Mouse (Mus musculus): ENCODE data around the gene Nme4. TPM values are rescaled to one million over a fixed set of nuclear protein-coding genes. Genes with fewer than 3 reads are reported as not detected.
"Not testable (repeated sequence)": the region's sequence is repeated elsewhere in the genome, so short reads cannot be mapped to it uniquely, and the experiment has no call there.

The Nme4 gene
- polyA plus RNA-seq, 1 experiment from 2014 or later, result 40.0 TPM

DNA sequence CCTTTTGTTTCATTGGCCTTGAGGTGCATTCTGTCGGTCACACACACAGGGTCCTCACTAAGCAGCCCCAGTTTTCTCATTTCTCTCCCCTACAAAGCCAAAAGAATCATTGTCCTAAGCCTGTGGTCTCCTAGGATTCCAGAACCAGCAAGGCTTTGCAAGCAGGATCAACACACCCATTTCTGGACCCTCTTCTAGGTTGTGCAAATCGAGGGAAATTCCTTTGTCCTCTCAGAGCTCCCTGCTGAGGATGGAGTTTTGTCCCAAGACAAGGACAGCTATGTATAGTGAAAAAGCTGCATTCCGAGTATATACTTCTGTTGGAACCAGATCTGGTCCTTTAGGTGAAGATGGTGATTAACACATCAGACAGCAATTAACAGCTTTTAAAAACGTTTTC, 14.8 kb upstream of the Nme4 start:
- H3K27ac ChIP-seq (ENCODE audit: low read depth, low read length), result no peak overlapping the region
- WGBS, result 16% methylated on average over 4 of the region's 4 CpGs
- no peak overlapping the region for H3K9ac ChIP-seq (ENCODE audit: low read length)
- peaks cover 7% of the 10 kb centered on the region; the same call in 1 of the 2 replicates for H3K4me1 ChIP-seq (ENCODE audit: control insufficient read depth, insufficient read depth, low read length)
- H3K36me3 ChIP-seq (ENCODE audit: control insufficient read depth, insufficient read depth, low read length), result no peaks in the 10 kb centered on the region
- no peaks in the 10 kb centered on the region for H3K9me3 ChIP-seq (replicated peaks; ENCODE audit: control insufficient read depth, low read length)
- DNase-seq (ENCODE audit: low spot score) (no peak), ATAC-seq (no peak)
- H3K27me3 ChIP-seq (replicated peaks; ENCODE audit: control insufficient read depth, insufficient read depth, low read length), result peaks cover 18% of the 10 kb centered on the region
- H3K4me3 ChIP-seq (ENCODE audit: low read depth, low read length), result no peak overlapping the region
- no peak overlapping the region for H3K4me2 ChIP-seq (ENCODE audit: low read length)

GRCm38 (mm10) chr17:26105619-26106018, 10.2 kb upstream of the Nme4 start:
- WGBS, result 69% methylated on average over 4 of the region's 4 CpGs
- no peak for ATAC-seq
- H3K9me3 ChIP-seq (replicated peaks; ENCODE audit: control insufficient read depth, low read length), result no peaks in the 10 kb centered on the region

GRCm38 (mm10) chr17:26101478-26101877, 6.1 kb upstream of the Nme4 start:
- H3K27ac ChIP-seq (ENCODE audit: low read depth, low read length), result no peak overlapping the region
- H3K36me3 ChIP-seq (ENCODE audit: control insufficient read depth, insufficient read depth, low read length), result no peaks in the 10 kb centered on the region
- H3K4me3 ChIP-seq (ENCODE audit: low read depth, low read length), result no peak overlapping the region
- no peak overlapping the region for H3K9ac ChIP-seq (ENCODE audit: low read length)
- H3K4me1 ChIP-seq (ENCODE audit: control insufficient read depth, insufficient read depth, low read length), result no peaks in the 10 kb centered on the region
- DNase-seq (ENCODE audit: low spot score) (no peak), ATAC-seq (no peak)
- H3K4me2 ChIP-seq (ENCODE audit: low read length), result no peak overlapping the region
- no peaks in the 10 kb centered on the region for H3K9me3 ChIP-seq (replicated peaks; ENCODE audit: control insufficient read depth, low read length)
- 28% methylated on average over 4 of the region's 4 CpGs for WGBS
- no peaks in the 10 kb centered on the region for H3K27me3 ChIP-seq (replicated peaks; ENCODE audit: control insufficient read depth, insufficient read depth, low read length)

More at GRCm38 (mm10) chr17:26105619-26106018, 10.2 kb upstream of the Nme4 start:
- H3K36me3 ChIP-seq (ENCODE audit: control insufficient read depth, insufficient read depth, low read length), result no peaks in the 10 kb centered on the region
- no peak overlapping the region for H3K9ac ChIP-seq (ENCODE audit: low read length)
- H3K27ac ChIP-seq (ENCODE audit: low read depth, low read length), result no peak overlapping the region
- H3K4me1 ChIP-seq (ENCODE audit: control insufficient read depth, insufficient read depth, low read length), result no peaks in the 10 kb centered on the region
- no peak overlapping the region for H3K4me2 ChIP-seq (ENCODE audit: low read length)
- no peaks in the 10 kb centered on the region for H3K27me3 ChIP-seq (replicated peaks; ENCODE audit: control insufficient read depth, insufficient read depth, low read length)
- DNase-seq (ENCODE audit: low spot score), result no peak
- H3K4me3 ChIP-seq (ENCODE audit: low read depth, low read length), result no peak overlapping the region

DNA sequence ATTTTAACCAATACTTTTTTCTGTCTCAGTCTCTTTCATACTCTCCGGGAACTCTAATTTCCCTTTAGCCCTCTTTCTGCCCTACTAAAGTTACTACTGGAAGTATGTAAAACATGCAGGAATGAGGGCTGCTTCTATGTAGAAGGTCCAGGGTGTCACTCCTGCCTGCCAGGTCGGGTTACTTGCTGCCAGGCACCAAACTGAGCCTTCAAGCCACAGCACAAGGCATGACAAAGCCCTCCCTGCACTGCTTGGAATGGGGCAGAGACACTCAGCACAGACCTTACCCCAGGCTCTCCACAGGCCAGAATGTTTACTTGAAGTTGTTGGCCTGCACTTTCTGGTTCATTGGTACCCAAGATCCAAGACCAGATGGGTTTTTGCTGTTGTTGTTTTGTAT, 4.8 kb upstream of the Nme4 start:
- Histone ChIP-seq H3K9ac (ENCODE audit: low read length) (no peak overlapping the region), H3K27ac (ENCODE audit: low read depth, low read length) (no peak overlapping the region), H3K4me1 (ENCODE audit: control insufficient read depth, insufficient read depth, low read length) (no peaks in the 10 kb centered on the region), H3K4me3 (ENCODE audit: low read depth, low read length) (no peak overlapping the region), H3K4me2 (ENCODE audit: low read length) (no peak overlapping the region), H3K27me3 (replicated peaks; ENCODE audit: control insufficient read depth, insufficient read depth, low read length) (no peaks in the 10 kb centered on the region), H3K9me3 (replicated peaks; ENCODE audit: control insufficient read depth, low read length) (no peaks in the 10 kb centered on the region), H3K36me3 (ENCODE audit: control insufficient read depth, insufficient read depth, low read length) (no peaks in the 10 kb centered on the region)
- 42% methylated on average over 2 of the region's 2 CpGs for WGBS
- DNase-seq (ENCODE audit: low spot score), result no peak
- ATAC-seq, result no peak

- not testable (repeated sequence) for DNase-seq (ENCODE audit: low spot score); ATAC-seq; H3K36me3 ChIP-seq (ENCODE audit: control insufficient read depth, insufficient read depth, low read length); H3K4me1 ChIP-seq (ENCODE audit: control insufficient read depth, insufficient read depth, low read length); H3K4me2 ChIP-seq (ENCODE audit: low read length); H3K9me3 ChIP-seq (replicated peaks; ENCODE audit: control insufficient read depth, low read length); H3K4me3 ChIP-seq (ENCODE audit: low read depth, low read length); H3K27ac ChIP-seq (ENCODE audit: low read depth, low read length); H3K9ac ChIP-seq (ENCODE audit: low read length); H3K27me3 ChIP-seq (replicated peaks; ENCODE audit: control insufficient read depth, insufficient read depth, low read length)
- 60% methylated on average over 3 of the region's 3 CpGs for WGBS
Measured at GRCm38 (mm10) chr17:26099316-26099715, 3.9 kb upstream of the Nme4 start.

DNA sequence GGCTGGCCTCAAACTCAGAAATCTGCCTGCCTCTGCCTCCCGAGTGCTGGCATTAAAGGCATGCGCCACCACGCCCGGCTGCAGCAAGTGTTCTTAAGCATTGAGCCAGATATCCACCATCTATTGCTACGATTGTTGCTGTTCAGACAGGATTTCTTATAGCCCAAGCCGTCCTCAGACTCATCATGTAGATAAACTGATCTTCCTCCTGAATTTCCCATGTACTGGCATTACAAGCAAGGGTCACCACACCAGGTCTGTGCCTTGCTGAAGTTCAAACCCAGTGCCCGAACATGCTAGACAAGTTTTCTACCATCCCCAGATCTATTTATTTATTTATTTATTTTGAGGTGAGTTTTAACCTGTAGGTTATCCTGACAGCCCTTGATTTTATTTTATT, 3.1 kb upstream of the Nme4 start:
- H3K36me3 ChIP-seq (ENCODE audit: control insufficient read depth, insufficient read depth, low read length), result no peaks in the 10 kb centered on the region
- H3K4me1 ChIP-seq (ENCODE audit: control insufficient read depth, insufficient read depth, low read length), result peaks cover 4% of the 10 kb centered on the region; the same call in 1 of the 2 replicates
- no peak overlapping the region for H3K9ac ChIP-seq (ENCODE audit: low read length)
- ATAC-seq, result no peak
- DNase-seq (ENCODE audit: low spot score), result no peak
- no peak overlapping the region for H3K27ac ChIP-seq (ENCODE audit: low read depth, low read length)
- H3K4me3 ChIP-seq (ENCODE audit: low read depth, low read length), result no peak overlapping the region
- no peaks in the 10 kb centered on the region for H3K27me3 ChIP-seq (replicated peaks; ENCODE audit: control insufficient read depth, insufficient read depth, low read length)
- H3K9me3 ChIP-seq (replicated peaks; ENCODE audit: control insufficient read depth, low read length), result no peaks in the 10 kb centered on the region
- WGBS, result 91% methylated on average over 7 of the region's 7 CpGs
- H3K4me2 ChIP-seq (ENCODE audit: low read length), result no peak overlapping the region

DNA sequence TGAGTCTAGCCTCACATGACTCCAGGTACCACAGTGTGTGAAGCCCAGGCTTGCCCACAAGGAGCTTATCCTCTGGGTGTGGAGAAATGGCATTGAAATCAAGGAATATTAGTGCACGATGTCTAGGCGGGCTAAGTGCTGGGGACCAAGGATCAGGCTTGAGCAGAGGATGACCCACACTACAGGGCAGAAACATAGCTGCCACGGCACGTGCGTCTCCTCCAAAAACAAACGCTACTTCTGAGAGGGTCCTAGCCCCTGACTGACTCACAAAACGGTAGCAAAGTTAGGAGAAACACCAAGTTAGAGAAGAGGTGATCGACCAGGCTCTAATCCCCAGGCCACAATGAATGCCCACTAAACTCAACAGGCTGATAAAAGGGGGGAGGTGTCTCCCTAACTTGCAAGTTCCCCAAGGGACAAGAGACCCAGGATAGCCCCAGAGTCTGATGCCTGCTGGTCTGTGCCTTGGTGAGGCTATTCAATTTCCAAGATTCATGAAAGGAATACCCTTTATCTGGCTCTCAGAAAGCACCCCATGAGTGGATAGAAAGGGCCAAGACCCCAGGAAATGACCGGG, 781 bp downstream of the Nme4 start:
- H3K4me1 ChIP-seq (ENCODE audit: control insufficient read depth, insufficient read depth, low read length), result peaks cover 7% of the 10 kb centered on the region; the same call in 1 of the 2 replicates
- H3K9me3 ChIP-seq (replicated peaks; ENCODE audit: control insufficient read depth, low read length), result no peaks in the 10 kb centered on the region
- no peaks in the 10 kb centered on the region for H3K36me3 ChIP-seq (ENCODE audit: control insufficient read depth, insufficient read depth, low read length)
- 27% methylated on average over 9 of the region's 9 CpGs for WGBS
- peak overlapping the region; percentile 52 for H3K4me3 ChIP-seq (ENCODE audit: low read depth, low read length)
- H3K9ac ChIP-seq (ENCODE audit: low read length), result peak overlapping the region; percentile 87
- no peaks in the 10 kb centered on the region for H3K27me3 ChIP-seq (replicated peaks; ENCODE audit: control insufficient read depth, insufficient read depth, low read length)
- ATAC-seq, result 0 out of 2 replicates have a peak, but pooled peaks have one; percentile 1
- DNase-seq (ENCODE audit: low spot score), result no peak
- peak overlapping the region; percentile 81 for H3K4me2 ChIP-seq (ENCODE audit: low read length)
- H3K27ac ChIP-seq (ENCODE audit: low read depth, low read length), result peak overlapping the region; percentile 49; the same call in 1 of the 2 replicates

DNA sequence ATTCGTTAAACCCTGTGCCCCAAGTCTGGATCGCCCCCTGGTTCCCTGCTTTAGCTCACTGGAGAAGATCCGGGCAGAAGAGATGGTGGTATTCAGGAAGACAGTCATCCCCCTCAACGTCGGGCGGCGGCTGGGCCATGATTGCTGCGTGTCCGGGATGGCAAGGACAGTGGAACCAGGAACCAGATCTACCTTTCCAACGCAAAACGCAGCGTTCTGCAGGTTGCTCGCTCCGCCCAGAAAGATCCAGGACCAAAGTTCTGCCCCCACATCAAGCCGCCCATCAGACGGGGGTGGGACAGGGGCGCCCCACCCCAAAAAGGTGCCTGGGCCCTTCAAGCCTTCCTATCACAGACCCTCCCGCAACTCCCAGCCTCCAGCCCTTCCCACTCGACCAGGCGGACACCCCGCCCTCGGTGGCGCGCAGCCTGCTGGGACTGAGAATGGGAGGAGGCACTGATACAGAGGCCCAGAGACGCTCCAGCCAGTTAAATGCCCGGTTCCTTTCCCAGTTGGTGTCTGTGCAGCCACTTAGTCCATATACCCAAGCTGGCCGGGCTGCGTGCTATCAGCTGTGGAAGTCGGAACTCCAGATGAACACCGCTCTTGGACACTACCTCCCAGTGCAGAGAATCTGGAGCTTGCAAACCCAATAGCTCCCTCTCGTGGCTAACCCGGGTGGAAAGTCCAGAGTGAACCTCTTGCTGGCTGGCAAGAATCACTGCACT, 5.3 kb downstream of the Nme4 start, which contains the start of gene Decr2:
Decr2 (minus strand) TSS at position 433 of the 728 bp plus-strand sequence.
- Histone ChIP-seq H3K4me3 (ENCODE audit: low read depth, low read length) (peak within 1 kb of the TSS; percentile 50), H3K27me3 (replicated peaks; ENCODE audit: control insufficient read depth, insufficient read depth, low read length) (no peaks in the 10 kb centered on the region), H3K9me3 (replicated peaks; ENCODE audit: control insufficient read depth, low read length) (no peaks in the 10 kb centered on the region), H3K36me3 (ENCODE audit: control insufficient read depth, insufficient read depth, low read length) (no peaks in the 10 kb centered on the region), H3K27ac (ENCODE audit: low read depth, low read length) (peak within 1 kb of the TSS; percentile 76), H3K4me1 (ENCODE audit: control insufficient read depth, insufficient read depth, low read length) (peaks cover 7% of the 10 kb centered on the region; the same call in 1 of the 2 replicates), H3K9ac (ENCODE audit: low read length) (peak within 1 kb of the TSS; percentile 77), H3K4me2 (ENCODE audit: low read length) (peak within 1 kb of the TSS; percentile 84)
- 3% methylated on average over 28 of the region's 32 CpGs for WGBS
- ATAC-seq (peak; percentile 85), DNase-seq (ENCODE audit: low spot score) (peak; percentile 96)

DNA sequence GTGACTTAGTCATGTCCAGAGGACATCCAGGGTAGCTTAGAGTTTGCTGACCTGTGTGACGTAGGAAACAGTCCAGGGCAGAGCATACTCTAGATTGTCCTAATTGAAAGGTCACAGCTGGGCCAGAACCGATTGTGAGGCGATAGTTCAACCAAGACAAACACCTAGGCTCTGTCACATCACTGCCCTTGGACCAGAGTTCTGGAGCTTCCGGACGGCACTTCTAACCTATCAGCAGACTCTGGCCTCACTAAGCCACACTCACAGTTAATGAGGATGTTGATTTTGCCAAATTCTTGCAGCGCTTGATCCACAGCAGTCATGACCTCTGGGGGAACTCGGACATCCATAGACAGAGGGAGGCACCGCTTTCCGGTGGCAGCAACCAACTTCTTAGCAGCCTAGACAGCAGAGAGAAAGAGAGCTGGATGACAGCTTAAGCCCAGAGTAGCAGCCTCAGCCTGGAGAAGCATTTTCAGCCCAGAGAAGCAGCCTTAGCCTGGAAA, 8.3 kb downstream of the Nme4 start:
- H3K9ac ChIP-seq (ENCODE audit: low read length), result no peak overlapping the region
- no peak overlapping the region for H3K4me3 ChIP-seq (ENCODE audit: low read depth, low read length)
- no peaks in the 10 kb centered on the region for H3K36me3 ChIP-seq (ENCODE audit: control insufficient read depth, insufficient read depth, low read length)
- DNase-seq (ENCODE audit: low spot score) (no peak), ATAC-seq (no peak)
- peaks cover 3% of the 10 kb centered on the region; the same call in 1 of the 2 replicates for H3K4me1 ChIP-seq (ENCODE audit: control insufficient read depth, insufficient read depth, low read length)
- 97% methylated on average over 9 of the region's 9 CpGs for WGBS
- no peak overlapping the region for H3K4me2 ChIP-seq (ENCODE audit: low read length)
- no peak overlapping the region for H3K27ac ChIP-seq (ENCODE audit: low read depth, low read length)
- H3K27me3 ChIP-seq (replicated peaks; ENCODE audit: control insufficient read depth, insufficient read depth, low read length), result no peaks in the 10 kb centered on the region
- H3K9me3 ChIP-seq (replicated peaks; ENCODE audit: control insufficient read depth, low read length), result no peaks in the 10 kb centered on the region
